Mouse (Mus musculus): ENCODE measurements around the gene Chrm1. TPM values are rescaled to one million over a fixed set of nuclear protein-coding genes. Genes with fewer than 3 reads are reported as not detected.

Gene Chrm1
- total RNA-seq (2023; ENCODE audit: inconsistent age): not detected in 4 replicates

GRCm38 (mm10) chr19:8663360-8663839 is at the start of gene Chrm1:
TSS of gene Chrm1 (plus strand) at chr19:8663789.

DNA sequence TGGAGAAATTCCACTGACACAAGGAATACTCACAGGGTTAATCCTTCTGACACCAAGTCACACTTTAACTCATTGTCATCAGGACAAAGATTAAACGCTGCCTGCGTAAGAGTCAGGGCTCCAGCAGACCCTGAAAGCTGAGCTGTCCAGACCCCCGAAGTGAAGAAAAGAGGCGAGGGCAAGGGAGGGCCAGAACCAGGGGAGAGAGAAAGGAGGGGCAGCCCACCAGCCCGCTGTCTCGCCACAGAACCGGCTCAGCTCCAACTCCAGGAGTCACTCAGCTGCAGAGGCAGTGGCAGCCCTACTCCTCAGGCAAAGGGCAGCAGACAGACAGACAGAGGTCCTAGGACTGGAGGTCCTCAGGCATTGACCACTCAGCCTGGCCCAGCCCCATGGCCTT is 45.7 kb upstream of the Chrm1 start, which contains the start of gene Slc22a6:
Slc22a6 (plus strand) TSS at position 136 of the 400 bp plus-strand sequence.

DNA sequence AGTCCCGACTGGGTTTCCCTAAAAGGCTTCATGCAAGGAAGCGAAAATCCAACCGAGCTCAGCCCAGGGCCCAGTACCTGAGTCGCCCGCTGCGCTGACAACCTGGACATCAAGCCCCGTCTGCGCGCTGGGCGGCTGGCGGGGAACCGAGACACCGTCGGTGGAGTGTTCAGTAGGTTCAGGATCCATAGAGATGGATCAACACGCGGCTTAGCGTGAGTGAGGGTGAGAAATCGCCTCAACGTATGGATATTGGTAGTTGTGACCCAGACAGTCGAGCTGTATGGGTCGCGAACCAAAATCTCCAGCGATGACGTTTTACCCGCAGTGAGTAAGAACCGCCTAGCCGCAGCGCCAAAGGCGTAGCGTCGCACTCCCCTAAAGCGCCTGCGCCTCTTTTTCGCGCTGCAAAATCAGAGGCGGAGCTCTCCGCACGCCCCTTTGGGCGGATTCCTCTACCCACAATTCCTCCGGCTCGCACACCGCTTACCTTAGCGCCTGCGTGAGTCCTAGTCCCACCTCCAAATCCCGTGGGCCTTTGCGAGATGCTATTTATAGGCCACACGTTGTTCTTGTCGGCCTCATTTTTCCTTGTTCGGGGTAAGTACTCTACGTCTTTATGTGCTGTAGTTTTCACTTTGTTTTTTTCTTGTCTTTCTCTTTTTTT is 59.5 kb downstream of the Chrm1 start, which contains the start of gene Slc3a2:
Slc3a2 (minus strand) TSS at position 463 of the 667 bp plus-strand sequence.

Other genes starting within 250 kb of the Chrm1 start
- not detected in 4 replicates for gene Slc22a8, start 72.5 kb upstream of the Chrm1 start, total RNA-seq (2023; ENCODE audit: inconsistent age)
- not detected in 4 replicates for gene Slc22a6, start 45.8 kb upstream of the Chrm1 start, total RNA-seq (2023; ENCODE audit: inconsistent age)
- gene Slc3a2, start 59.6 kb downstream of the Chrm1 start, total RNA-seq (2023; ENCODE audit: inconsistent age): 215 to 230 TPM (median 221 TPM) in 4 replicates
- 66.4 to 86.6 TPM (median 70.6 TPM) in 4 replicates for gene Wdr74, start 72.0 kb downstream of the Chrm1 start, total RNA-seq (2023; ENCODE audit: inconsistent age)
- gene 1700092M07Rik, start 76.9 kb downstream of the Chrm1 start, total RNA-seq (2023; ENCODE audit: inconsistent age): 4.2 to 4.8 TPM (median 4.5 TPM) in 4 replicates
- gene Stx5a, start 77.6 kb downstream of the Chrm1 start, total RNA-seq (2023; ENCODE audit: inconsistent age): 209 to 258 TPM (median 241 TPM) in 4 replicates
- gene Nxf1, start 93.3 kb downstream of the Chrm1 start, total RNA-seq (2023; ENCODE audit: inconsistent age): 374 to 413 TPM (median 398 TPM) in 4 replicates
- 28.8 to 38.3 TPM (median 33.5 TPM) in 4 replicates for gene Tmem223, start 107.2 kb downstream of the Chrm1 start, total RNA-seq (2023; ENCODE audit: inconsistent age)
- gene Tmem179b, start 110.7 kb downstream of the Chrm1 start, total RNA-seq (2023; ENCODE audit: inconsistent age): 70.3 to 85.2 TPM (median 76.3 TPM) in 4 replicates
- gene Taf6l, start 122.6 kb downstream of the Chrm1 start, total RNA-seq (2023; ENCODE audit: inconsistent age): 18.7 to 25.0 TPM (median 24.5 TPM) in 4 replicates
- gene Polr2g, start 134.8 kb downstream of the Chrm1 start, total RNA-seq (2023; ENCODE audit: inconsistent age): 59.9 to 73.9 TPM (median 64.1 TPM) in 4 replicates
- 1.1 to 2.0 TPM (median 1.6 TPM) in 4 replicates for gene Zbtb3, start 138.8 kb downstream of the Chrm1 start, total RNA-seq (2023; ENCODE audit: inconsistent age)
- gene Ttc9c, start 155.5 kb downstream of the Chrm1 start, total RNA-seq (2023; ENCODE audit: inconsistent age): 29.7 to 34.2 TPM (median 31.8 TPM) in 4 replicates
- gene Hnrnpul2, start 156.2 kb downstream of the Chrm1 start, total RNA-seq (2023; ENCODE audit: inconsistent age): 114 to 120 TPM (median 118 TPM) in 4 replicates
- 9.1 to 16.6 TPM (median 9.7 TPM) in 4 replicates for gene AC129217.1, start 166.0 kb downstream of the Chrm1 start, total RNA-seq (2023; ENCODE audit: inconsistent age)
- gene Bscl2, start 173.7 kb downstream of the Chrm1 start, total RNA-seq (2023; ENCODE audit: inconsistent age): 46.7 to 50.3 TPM (median 48.0 TPM) in 4 replicates
- not detected in 4 replicates for gene Gng3, start 175.4 kb downstream of the Chrm1 start, total RNA-seq (2023; ENCODE audit: inconsistent age)
- gene Lrrn4cl, start 187.0 kb downstream of the Chrm1 start, total RNA-seq (2023; ENCODE audit: inconsistent age): 0.54 to 0.93 TPM (median 0.74 TPM) in 4 replicates
- 131 to 153 TPM (median 146 TPM) in 4 replicates for gene Ubxn1, start 207.7 kb downstream of the Chrm1 start, total RNA-seq (2023; ENCODE audit: inconsistent age)
- 20.4 to 22.0 TPM (median 20.8 TPM) in 4 replicates for gene Uqcc3, start 217.1 kb downstream of the Chrm1 start, total RNA-seq (2023; ENCODE audit: inconsistent age)
- 5.8 to 25.1 TPM (median 14.5 TPM) in 4 replicates for gene Lbhd1, start 219.9 kb downstream of the Chrm1 start, total RNA-seq (2023; ENCODE audit: inconsistent age)
- gene Gm49403, start 220.1 kb downstream of the Chrm1 start, total RNA-seq (2023; ENCODE audit: inconsistent age): not detected in 4 replicates
- gene 1810009A15Rik, start 225.1 kb downstream of the Chrm1 start, total RNA-seq (2023; ENCODE audit: inconsistent age): 37.3 to 46.2 TPM (median 41.3 TPM) in 4 replicates
- 3.4 to 6.4 TPM in 2 of 4 replicates, not detected in the others for gene Gm49416, start 225.1 kb downstream of the Chrm1 start, total RNA-seq (2023; ENCODE audit: inconsistent age)
- 17.3 to 21.1 TPM (median 20.2 TPM) in 4 replicates for gene Ints5, start 229.2 kb downstream of the Chrm1 start, total RNA-seq (2023; ENCODE audit: inconsistent age)
- 154 to 162 TPM (median 156 TPM) in 4 replicates for gene Ganab, start 234.3 kb downstream of the Chrm1 start, total RNA-seq (2023; ENCODE audit: inconsistent age)

Measured in B cell, adult (primary cell).